Mouse (Mus musculus): ENCODE results near the gene Slc45a1.

- TF ChIP-seq POLR2A (IDR thresholded peaks at IDR 0.05; ENCODE audit: low read depth, low read length) (no peak), CTCF (IDR thresholded peaks at IDR 0.05; ENCODE audit: borderline replicate concordance, insufficient read depth, low read length) (no peak)
Observed at GRCm38 (mm10) chr4:150676029-150676428, 24.1 kb upstream of the Slc45a1 start.
